Mouse (Mus musculus) fibroblast of lung, adult 2 months (primary cell): ENCODE measurements at regions not wholly inside any gene's neighbourhood (a gene's known extent, or its start where the extent isn't known, plus 50 kb on each side); places are given as distances from the start of the nearest gene placed in this dataset.

Source experiments
- DNase-seq: peaks from one replicate; pipeline ENCODE4 v3.0.0-alpha.2; 2011; ENCODE audit warnings: low read depth

GRCm38 (mm10) chr6:135610504-135611096 lies 248.3 kb downstream of the Emp1 start:
- no peak for DNase-seq

DNA sequence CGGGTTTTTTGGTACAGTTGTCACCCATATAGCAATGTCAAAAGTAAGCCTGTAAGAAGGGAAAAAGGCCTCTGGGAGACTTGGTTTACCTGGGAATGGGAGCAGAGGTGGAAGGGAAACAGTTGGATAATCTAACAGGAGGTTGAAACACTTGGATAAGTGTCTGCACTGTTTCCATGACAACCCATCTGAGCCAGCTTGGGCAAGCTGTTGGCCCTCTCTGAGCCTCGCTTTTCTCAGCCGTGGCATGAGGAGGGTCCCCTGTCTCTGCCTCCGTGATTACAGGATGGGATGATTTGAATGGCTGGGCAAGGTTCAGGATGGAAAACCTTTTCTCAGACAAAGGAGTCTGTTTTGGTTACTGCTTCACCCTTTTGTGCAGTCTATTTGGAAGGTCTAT lies 265.6 kb downstream of the Emp1 start:
- no peak for DNase-seq

DNA sequence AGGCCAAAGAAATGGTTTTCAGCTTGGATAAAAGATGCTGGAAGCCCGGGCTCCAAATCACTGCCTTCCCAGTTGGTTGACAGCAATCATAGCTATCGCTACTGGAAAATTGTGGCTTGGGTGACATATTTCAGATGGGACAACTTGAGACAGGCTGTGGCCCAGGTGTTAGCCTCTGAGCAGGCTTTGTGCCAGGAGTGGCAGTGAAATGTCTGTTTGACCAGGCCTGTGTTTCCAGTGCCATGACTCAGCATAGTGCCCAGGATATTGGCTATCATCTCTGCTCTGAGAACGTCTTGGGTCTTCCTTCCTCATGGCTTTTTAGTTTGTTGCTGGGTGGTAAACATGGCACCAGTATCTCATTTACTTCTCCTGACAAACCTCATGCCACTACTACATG lies 266.9 kb downstream of the Emp1 start:
- DNase-seq: no peak

GRCm38 (mm10) chr6:135632671-135633070 lies 270.3 kb downstream of the Emp1 start:
- DNase-seq: no peak

DNA sequence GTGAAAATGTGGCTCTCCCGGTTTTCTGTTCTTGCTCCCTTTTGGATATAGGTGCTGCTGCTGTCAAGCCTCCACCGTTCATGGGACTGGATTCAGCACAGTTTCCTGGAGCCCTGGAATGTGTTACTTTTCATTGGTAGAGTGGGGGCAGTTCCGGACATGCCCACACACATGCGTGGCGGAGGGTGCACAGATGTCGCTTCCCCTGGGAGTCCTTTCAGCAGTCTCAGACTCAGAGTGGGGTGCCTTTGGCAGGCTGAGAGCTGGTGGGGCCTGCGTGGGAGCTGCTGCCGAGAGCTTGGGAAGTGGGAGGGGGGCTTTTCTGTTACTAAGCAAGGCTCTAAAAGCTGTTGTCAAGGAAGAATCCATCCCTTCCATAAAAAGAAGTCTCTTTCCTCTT lies 274.3 kb downstream of the Emp1 start:
- no peak for DNase-seq

- DNase-seq: no peak
Observed at GRCm38 (mm10) chr6:135642711-135643110, 280.4 kb downstream of the Emp1 start.

DNA sequence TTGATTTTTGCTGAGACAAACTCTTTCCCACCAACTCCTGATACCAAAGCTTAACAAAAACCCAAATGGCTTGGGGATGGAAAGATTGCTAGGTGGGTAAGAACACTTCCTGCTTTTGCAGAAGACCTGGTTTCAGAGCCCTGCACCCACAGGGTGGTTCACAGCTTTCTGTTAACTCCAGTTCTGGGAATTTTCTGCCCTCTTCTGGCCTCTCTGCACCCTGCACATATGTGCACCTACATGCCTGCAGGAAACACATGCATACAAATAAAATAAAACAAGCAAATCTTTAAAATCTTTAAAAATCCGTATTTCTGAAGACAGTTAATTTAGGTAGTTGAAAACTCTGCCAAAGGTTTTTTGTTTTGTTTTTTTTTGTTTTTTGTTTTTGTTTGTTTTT lies 283.8 kb downstream of the Emp1 start:
- DNase-seq: no peak

GRCm38 (mm10) chr6:135653002-135653401 lies 290.7 kb downstream of the Emp1 start:
- no peak for DNase-seq

DNA sequence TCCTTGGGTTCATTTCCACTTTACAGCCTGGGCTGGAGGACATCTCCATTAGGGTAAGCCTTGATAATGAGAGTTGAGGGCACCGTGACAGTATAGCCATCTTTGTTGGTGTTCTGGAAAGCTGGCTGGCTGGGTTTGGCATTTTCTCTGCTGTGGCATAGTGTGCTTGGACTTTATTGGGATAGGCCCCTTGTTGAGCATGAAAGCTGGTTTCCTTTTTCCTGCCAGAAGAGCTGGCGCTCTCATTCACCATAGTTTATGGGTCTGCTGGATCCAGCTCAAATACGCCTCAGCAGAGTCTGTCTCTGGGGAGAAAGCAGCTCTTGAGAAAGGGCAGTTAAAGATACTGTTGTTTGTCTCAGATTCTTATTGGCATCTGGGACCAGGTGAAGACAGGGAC lies 300.0 kb downstream of the Emp1 start:
- DNase-seq: no peak

DNA sequence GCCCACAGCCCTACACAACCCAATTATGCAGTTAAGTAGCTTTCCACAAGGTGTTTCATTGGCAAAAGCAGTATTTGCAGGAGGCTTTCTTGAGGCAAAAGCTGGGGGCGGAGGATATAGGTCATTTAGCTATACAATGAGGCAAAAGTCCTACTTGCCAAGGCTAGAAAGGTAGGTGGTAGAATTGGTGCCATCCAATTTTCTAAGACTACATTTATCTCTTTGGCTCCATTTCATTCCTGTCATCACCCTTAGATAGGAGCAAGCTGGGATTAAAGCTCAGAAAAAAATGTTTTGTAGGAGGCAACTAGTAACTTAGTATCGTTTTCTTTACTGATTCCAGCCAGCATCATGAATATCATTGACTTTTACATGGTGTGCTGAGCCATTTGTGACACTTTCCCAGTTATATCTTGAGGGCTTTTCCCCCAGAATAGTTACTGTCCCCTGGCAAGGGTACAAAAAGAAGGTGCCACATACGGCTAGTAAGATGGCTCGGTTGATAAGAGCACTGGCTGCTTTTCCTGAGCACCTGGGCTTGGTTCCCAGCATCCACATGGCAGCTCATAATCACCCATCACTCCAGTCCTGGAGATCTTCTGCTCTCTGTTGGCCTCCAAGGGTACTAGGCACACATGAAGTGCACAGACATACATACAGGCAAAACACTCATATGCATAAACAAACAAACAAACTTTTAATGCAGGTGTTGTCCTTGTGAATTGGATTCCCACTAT lies 300.6 kb downstream of the Emp1 start:
- DNase-seq: no peak
